ENCODE assay signal across 19 mouse cellular contexts in genomic region chr13:6624121-6624520, GRCm38 (mm10). TPM values are rescaled to one million over a fixed set of nuclear protein-coding genes. Genes with fewer than 3 reads are reported as not detected.
DNase-seq lines count a peak whose midpoint lies in the region; ATAC-seq and TF ChIP-seq lines count a peak whose summit lies in the region.
"Had no signal": no experiment of that assay in that cellular context is flagged by ENCODE, and none has a peak within 500 bp of the region (broad histone marks: within the 10 kb centered on the region; RNA-seq: fewer than 3 reads in every experiment).

No protein-coding gene starts in this region.

- WGBS in hindbrain, postnatal 0 days = 79% methylated on average over 4 of the region's 4 CpGs
- 87% methylated on average over 4 of the region's 4 CpGs for WGBS in hindbrain, embryonic 11.5 days

- no peaks in the 10 kb centered on the region for H3K9me3 ChIP-seq in hindbrain, postnatal 0 days (ENCODE audit: low read length)
- H3K9me3 ChIP-seq in hindbrain, embryonic 11.5 days (ENCODE audit: control insufficient read depth, low read length) = no peaks in the 10 kb centered on the region
- H3K9me3 ChIP-seq: embryonic facial prominence, embryonic 12.5 days; forebrain, embryonic 15.5 days; G1E; heart, embryonic 13.5 days; hindbrain, embryonic 13.5 days; intestine, embryonic 15.5 days had no signal

- no peaks in the 10 kb centered on the region for H3K27me3 ChIP-seq in hindbrain, postnatal 0 days (ENCODE audit: insufficient read depth, low read length)
- H3K27me3 ChIP-seq in hindbrain, embryonic 11.5 days (ENCODE audit: control insufficient read depth, insufficient read depth, low read length) = no peaks in the 10 kb centered on the region
- H3K27me3 ChIP-seq: embryonic facial prominence, embryonic 12.5 days; forebrain, embryonic 15.5 days; heart, embryonic 13.5 days; hindbrain, embryonic 13.5 days; intestine, embryonic 15.5 days had no signal

- peak; percentile 16; the same call in 1 of the 2 replicates for ATAC-seq in hindbrain, postnatal 0 days
- ATAC-seq in hindbrain, embryonic 11.5 days (ENCODE audit: low FRiP score) = no peak
- 0 out of 2 replicates have a peak, but pooled peaks have one; percentile 19 for ATAC-seq in common myeloid progenitor, adult 5-6 weeks (replicated peaks; ENCODE audit: low read depth, poor library complexity, severe bottlenecking)
- ATAC-seq: activated CD4-positive, CD25-positive, alpha-beta regulatory T cell, adult 4 months; forebrain, embryonic 15.5 days; intestine, embryonic 15.5 days had no signal

- no peaks in the 10 kb centered on the region for H3K4me1 ChIP-seq in hindbrain, postnatal 0 days (ENCODE audit: insufficient read depth, low read length)
- H3K4me1 ChIP-seq in hindbrain, embryonic 11.5 days (replicated peaks; ENCODE audit: control insufficient read depth, insufficient read depth, low read length) = no peaks in the 10 kb centered on the region
- H3K4me1 ChIP-seq: embryonic facial prominence, embryonic 12.5 days; forebrain, embryonic 15.5 days; hindbrain, embryonic 13.5 days; intestine, embryonic 15.5 days had no signal

- H3K27ac ChIP-seq in hindbrain, postnatal 0 days = no peak overlapping the region
- no peak overlapping the region for H3K27ac ChIP-seq in hindbrain, embryonic 11.5 days (ENCODE audit: low read depth, low read length)
- H3K27ac ChIP-seq in gastrocnemius, adult 2 months = no peak overlapping the region
- H3K27ac ChIP-seq: embryonic facial prominence, embryonic 12.5 days; forebrain, embryonic 15.5 days; heart, embryonic 13.5 days; hindbrain, embryonic 13.5 days; intestine, embryonic 15.5 days had no signal

- H3K36me3 ChIP-seq in hindbrain, postnatal 0 days (ENCODE audit: insufficient read depth, low read length) = no peaks in the 10 kb centered on the region; the same call in 1 of the 2 replicates
- H3K36me3 ChIP-seq in hindbrain, embryonic 11.5 days (ENCODE audit: control insufficient read depth, insufficient read depth, low read length) = no peaks in the 10 kb centered on the region
- H3K36me3 ChIP-seq: embryonic facial prominence, embryonic 12.5 days had no signal

- H3K9ac ChIP-seq in hindbrain, postnatal 0 days (replicated peaks; ENCODE audit: low read length) = no peak overlapping the region
- no peak overlapping the region for H3K9ac ChIP-seq in hindbrain, embryonic 11.5 days (ENCODE audit: low read depth, low read length)
- H3K9ac ChIP-seq: embryonic facial prominence, embryonic 12.5 days; forebrain, embryonic 15.5 days; heart, embryonic 13.5 days; hindbrain, embryonic 13.5 days; intestine, embryonic 15.5 days had no signal

- no peak for TF ChIP-seq CTCF in hindbrain, postnatal 0 days (IDR thresholded peaks at IDR 0.05; ENCODE audit: low read depth)
- TF ChIP-seq CTCF in gastrocnemius, adult 2 months (IDR thresholded peaks at IDR 0.05) = no peak

- H3K4me2 ChIP-seq in hindbrain, postnatal 0 days (ENCODE audit: low read depth, low read length) = no peak overlapping the region
- H3K4me2 ChIP-seq in hindbrain, embryonic 11.5 days (replicated peaks; ENCODE audit: low read depth, low read length) = no peak overlapping the region
- H3K4me2 ChIP-seq: embryonic facial prominence, embryonic 12.5 days; forebrain, embryonic 15.5 days; heart, embryonic 13.5 days; hindbrain, embryonic 13.5 days; intestine, embryonic 15.5 days had no signal

- H3K4me3 ChIP-seq in hindbrain, postnatal 0 days (ENCODE audit: low read length) = no peak overlapping the region
- H3K4me3 ChIP-seq in hindbrain, embryonic 11.5 days (ENCODE audit: low read depth, low read length) = no peak overlapping the region
- no peak overlapping the region for H3K4me3 ChIP-seq in gastrocnemius, adult 2 months
- H3K4me3 ChIP-seq: embryonic facial prominence, embryonic 12.5 days; forebrain, embryonic 15.5 days; heart, embryonic 13.5 days; hindbrain, embryonic 13.5 days; intestine, embryonic 15.5 days had no signal

- intact Hi-C loops in gastrocnemius, adult 2 months (cut with DNase I) = no loop called here
- intact Hi-C loops in left cerebral cortex, postnatal 14 days (cut with DNase I) = no loop called here

- DNase-seq in hindbrain, postnatal 0 days (ENCODE audit: low spot score) = no peak
- no peak for DNase-seq in hindbrain, embryonic 11.5 days (ENCODE audit: low spot score)
- DNase-seq in Muller cell, postnatal 12 days (ENCODE audit: inconsistent ontology term) = peak; percentile 87
- DNase-seq in right cerebral cortex, postnatal 4 days = no peak
- no peak for DNase-seq in gastrocnemius, adult 2 months
- DNase-seq in left cerebral cortex, postnatal 14 days (ENCODE audit: low spot score in 2 of 2) = no peak
- DNase-seq: adrenal gland, postnatal 14 days; cerebellum, adult 11 months; cerebellum, adult 8-10 months; gastrocnemius, postnatal 25 days; heart, postnatal 4 days had no signal

RNA-seq across cellular contexts. Expression of gene Pfkp, which starts 24.5 kb away (rescaled TPM):
- total RNA-seq in hindbrain, postnatal 0 days (2014; rRNA removed) = 179 and 233 TPM in 2 replicates
- 427 and 436 TPM in 2 replicates for polyA plus RNA-seq in hindbrain, postnatal 0 days (2015; fragmentation: Nextera tagmentation; extraction: Ambion mirVana)
- 46.8 and 56.5 TPM in 2 replicates for polyA plus RNA-seq in hindbrain, embryonic 11.5 days (2014; fragmentation: Nextera tagmentation; extraction: Ambion mirVana)
- total RNA-seq in common myeloid progenitor, adult 5-6 weeks (2017) = 43.8 TPM in 2 replicates
- total RNA-seq in gastrocnemius, adult 2 months (2021) = 1 to 10 TPM; 4.0 to 5.8 TPM
- 100 to 1,000 TPM; 260 to 273 TPM for total RNA-seq in left cerebral cortex, postnatal 14 days (2021)
